Mouse (Mus musculus) kidney, adult 2 months (tissue): ENCODE data around the gene Cdc42bpg.

ENCODE experiments used
- CTCF ChIP-seq: fragments of 200-500 bp; conservative IDR thresholded peaks from 2 replicates; pipeline ENCODE4 v1.5.1; 2011; ENCODE audit warnings: low read depth, mild to moderate bottlenecking, control low read depth, low read length, moderate library complexity, mixed read lengths; ENCODE audit not compliant: insufficient read depth, insufficient read length
- POLR2A ChIP-seq: fragments of 200-500 bp; IDR thresholded peaks from one replicate; pipeline ENCODE4 v1.6.1; 2011; ENCODE audit warnings: low read depth, low read length, control low read depth

GRCm38 (mm10) chr19:6354030-6354429 lies 47.8 kb downstream of the Cdc42bpg start:
- TF ChIP-seq CTCF (no peak), POLR2A (no peak)
